Mouse (Mus musculus): ENCODE measurements around the gene Spg7.
"Not testable (repeated sequence)": the region's sequence is repeated elsewhere in the genome, so short reads cannot be mapped to it uniquely, and the experiment has no call there.

Spg7 gene

GRCm38 (mm10) chr8:123097786-123098584 is 35.2 kb downstream of the Spg7 start:
- DNase-seq (ENCODE audit: low read depth, low spot score) = peak; percentile 75

DNA sequence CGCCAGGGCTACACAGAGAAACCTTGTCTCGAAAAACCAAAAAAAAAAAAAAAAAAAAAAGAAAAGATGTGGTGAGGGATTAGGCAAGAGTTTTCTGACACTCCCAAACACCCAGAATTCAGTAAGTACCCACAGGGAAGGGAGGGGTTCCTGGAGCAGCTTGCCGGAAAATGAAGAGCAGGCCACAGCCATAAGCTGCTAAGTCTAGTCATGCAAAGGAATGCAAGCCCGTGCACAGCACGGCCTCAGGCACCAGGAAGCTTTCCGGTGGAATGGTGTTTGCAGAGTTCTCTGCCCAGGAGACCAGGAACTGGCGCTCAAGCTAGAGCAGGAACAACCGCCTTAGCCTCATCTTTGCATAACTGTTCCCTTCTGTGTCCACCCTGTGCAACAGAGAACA is 37.5 kb downstream of the Spg7 start:
- DNase-seq (ENCODE audit: low read depth, low spot score) = no peak

GRCm38 (mm10) chr8:123101244-123101643 is 38.5 kb downstream of the Spg7 start:
- DNase-seq (ENCODE audit: low read depth, low spot score) = no peak

DNA sequence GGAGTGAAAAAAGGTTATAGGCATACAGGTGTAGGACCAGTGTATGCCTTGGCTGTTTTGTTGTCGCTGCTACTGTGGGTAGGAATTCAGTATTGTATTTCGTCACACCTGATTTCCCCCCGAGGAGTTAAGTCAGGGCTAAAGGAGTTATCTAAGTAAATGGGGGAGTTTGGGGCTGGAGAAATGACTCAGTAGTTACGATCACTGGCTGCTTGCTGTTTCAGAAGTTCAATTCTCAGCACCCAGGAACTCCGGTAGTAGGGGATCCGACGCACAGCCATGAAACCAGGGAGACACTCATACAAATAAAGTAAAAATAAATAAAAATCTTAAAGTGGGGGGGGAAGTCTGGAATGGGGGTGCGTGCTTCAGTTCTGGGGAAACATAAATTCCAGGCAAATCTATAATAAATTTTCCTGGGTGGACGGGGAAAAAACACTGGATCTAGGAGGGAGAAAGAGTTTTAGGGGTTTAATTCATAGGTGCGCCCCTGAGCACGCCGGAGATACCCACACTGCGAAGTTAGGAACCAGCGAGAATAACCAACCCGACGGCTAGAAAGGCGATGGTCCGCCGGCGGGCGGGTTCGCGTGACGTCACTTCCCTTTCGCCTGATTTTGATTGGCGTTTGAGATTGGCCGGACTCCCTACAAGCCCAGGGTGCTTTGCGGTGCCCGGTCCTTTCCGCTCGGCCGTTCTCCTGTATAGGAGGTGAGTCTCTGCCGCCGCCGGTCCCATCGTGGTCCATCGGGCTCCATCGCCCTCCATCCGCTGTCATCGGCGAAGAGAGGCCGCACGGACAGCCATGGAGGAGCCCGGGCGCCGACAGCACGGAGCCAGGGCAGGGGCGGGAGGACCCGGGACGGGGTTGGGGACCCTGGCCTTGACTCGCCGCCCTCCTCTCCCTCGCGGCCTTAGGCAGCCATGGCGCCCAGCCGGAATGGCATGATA is 39.3 kb downstream of the Spg7 start, which contains the start of gene Rpl13:
Rpl13 (plus strand) TSS at position 616 of the 951 bp plus-strand sequence.
- DNase-seq (ENCODE audit: low read depth, low spot score) = peak; percentile 98

DNA sequence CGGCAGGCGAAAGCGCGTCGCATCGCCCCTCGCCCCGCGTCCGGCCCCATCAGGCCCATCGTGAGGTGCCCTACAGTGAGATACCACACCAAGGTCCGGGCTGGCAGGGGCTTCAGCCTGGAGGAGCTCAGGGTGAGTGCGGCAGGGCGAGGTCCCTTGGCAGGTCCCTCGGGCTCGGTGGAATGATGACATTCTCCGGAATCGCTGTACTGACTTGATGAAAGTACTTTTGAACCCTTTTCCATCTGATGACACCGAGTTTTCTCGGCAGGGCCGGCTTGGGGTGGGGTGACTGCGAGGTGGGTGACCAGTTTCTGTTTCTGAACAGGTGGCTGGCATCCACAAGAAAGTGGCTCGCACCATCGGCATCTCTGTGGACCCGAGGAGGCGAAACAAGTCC is 40.1 kb downstream of the Spg7 start:
- not testable (repeated sequence) for DNase-seq (ENCODE audit: low read depth, low spot score)

DNA sequence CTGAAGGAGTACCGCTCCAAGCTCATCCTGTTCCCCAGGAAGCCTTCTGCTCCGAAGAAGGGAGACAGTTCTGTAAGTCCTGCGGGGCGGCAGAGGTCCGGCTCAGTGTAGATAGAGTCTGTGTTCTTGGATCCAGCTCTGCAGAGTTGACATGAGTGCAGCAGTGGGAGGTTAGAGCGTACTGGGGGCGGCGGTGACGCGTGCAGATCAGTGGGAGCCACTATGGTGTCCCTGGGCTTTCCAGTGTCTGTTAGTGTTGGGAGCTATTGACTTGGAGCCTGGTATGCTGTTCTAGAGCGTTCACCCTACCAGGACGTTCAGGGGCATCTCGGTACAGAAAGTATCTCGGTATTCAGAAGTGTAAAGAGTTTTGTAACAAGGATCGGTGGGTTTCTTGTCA is 40.5 kb downstream of the Spg7 start:
- DNase-seq (ENCODE audit: low read depth, low spot score) = no peak

DNA sequence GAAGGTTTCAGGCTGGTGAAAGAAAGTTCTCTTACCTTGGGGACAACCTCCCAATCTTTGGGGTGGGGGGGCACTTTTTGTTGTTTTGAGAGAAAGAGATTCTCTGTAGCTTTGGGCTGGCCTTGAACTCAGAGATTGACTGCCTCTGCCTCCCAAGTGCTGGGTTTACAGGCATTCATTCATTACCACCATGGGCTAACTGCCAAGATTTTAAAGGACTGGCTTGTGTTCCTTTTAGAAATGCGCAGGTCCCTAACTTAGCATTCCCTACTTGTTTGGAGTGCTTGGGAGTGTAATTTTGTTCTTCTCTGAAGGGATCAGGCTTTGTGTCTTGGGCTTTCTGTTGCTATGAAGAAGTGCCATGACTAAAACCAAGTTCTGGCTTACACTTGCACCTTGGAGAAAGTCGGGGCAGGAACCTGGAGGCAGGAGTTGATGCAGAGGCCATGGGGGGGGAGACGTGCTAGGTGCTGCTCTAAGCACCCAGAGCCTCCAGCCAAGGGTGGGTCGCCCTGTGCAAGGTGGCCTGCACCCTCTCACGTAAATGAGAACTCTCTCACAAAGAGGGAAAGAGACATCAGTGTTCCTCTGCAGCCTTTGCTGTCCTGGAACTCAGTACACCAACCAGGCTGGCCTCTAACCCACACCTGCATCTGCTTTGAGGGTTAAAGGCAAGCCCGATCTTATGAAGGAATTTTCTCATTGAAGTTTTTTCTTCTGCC is 41.5 kb downstream of the Spg7 start:
- no peak for DNase-seq (ENCODE audit: low read depth, low spot score)

GRCm38 (mm10) chr8:123105553-123106326 is 43.0 kb downstream of the Spg7 start:
- peak; percentile 60 for DNase-seq (ENCODE audit: low read depth, low spot score)

DNA sequence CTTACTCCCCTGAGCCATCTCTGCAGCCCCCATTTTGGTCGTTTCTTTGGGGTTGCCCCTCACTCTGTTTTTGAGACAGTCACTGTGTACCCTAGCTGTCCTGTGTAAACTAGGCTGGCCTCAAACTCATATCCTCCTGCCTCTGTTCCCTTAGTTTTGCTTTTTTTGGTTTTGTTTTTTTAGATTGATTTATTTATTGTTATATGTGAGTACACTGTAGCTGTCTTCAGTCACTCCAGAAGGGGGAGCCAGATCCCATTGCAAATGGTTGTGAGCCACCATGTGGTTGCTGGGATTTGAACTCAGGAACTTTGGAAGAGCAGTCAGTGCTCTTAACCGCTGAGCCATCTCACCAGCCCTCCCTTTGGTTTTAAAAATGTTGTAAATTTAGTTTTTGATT is 43.8 kb downstream of the Spg7 start:
- DNase-seq (ENCODE audit: low read depth, low spot score) = peak; percentile 33

GRCm38 (mm10) chr8:123108010-123108409 is 45.3 kb downstream of the Spg7 start:
- DNase-seq (ENCODE audit: low read depth, low spot score) = no peak

DNA sequence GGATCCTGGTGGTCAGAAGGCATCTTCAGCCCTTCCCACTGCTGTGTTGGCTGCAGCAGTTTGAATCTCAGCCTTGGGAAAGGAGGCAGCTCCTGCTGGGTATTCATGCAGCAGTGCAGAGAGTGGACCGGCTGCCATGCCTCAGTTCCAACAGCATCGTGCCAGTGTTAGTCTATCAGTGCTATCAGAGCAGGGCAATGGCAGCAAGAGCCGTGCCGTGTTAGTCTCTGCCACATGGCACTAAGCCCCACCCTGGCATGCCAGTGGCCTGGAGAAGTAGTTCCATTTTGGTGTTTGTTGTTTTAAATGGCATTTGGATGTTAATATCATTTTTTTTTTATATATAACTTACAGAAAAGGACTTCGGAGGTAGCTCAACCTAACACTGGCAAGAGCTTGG is 46.2 kb downstream of the Spg7 start:
- no peak for DNase-seq (ENCODE audit: low read depth, low spot score)

- DNase-seq (ENCODE audit: low read depth, low spot score) = peak; percentile 62
Observed at GRCm38 (mm10) chr8:123110649-123111048, 47.9 kb downstream of the Spg7 start.

DNA sequence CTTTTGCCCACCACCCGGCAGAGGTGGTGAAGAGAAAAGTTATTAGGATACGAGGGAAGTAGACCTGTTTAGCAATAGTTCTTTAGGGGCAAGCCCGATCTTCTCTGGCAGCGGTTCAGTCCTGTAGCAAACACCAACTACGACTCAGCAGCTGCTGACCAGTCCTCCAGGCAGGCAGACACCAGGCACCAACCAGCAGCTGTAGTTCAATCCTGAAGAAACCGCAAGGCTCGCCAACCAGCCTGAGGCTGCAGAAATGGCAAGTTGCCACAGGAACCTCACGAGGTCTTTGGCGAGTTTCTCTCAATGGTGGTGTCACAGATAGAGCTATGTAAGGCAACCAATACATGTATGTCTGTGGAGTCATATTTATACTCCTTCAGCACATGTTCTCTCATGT is 50.1 kb downstream of the Spg7 start:
- DNase-seq (ENCODE audit: low read depth, low spot score) = no peak

DNA sequence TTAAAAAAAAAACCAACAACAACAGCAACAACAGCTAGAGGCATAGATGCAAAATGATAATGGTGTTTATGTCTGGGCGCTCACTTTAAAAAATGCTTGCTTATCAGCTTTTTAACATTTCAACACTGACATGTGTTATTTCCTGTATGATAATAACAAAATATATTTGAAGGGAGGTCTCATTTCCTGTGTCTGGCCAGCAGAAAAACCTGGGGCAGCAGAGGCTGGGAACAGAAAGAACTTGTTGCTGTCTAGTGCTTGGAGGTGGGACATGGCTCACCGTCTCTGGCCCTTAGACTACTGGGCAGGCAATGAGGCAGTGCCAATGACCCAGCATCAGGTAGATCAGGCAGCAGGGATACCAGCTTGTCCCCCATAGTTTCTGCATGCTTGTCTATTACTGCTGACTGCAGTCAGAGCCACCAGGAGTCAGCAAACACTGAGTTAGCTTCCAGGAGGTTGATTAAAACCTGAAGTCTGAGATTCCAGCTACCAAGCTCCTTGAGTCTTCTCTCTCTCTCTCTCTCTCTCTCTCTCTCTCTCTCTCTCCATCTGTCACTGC is 51.2 kb downstream of the Spg7 start:
- no peak for DNase-seq (ENCODE audit: low read depth, low spot score)

DNA sequence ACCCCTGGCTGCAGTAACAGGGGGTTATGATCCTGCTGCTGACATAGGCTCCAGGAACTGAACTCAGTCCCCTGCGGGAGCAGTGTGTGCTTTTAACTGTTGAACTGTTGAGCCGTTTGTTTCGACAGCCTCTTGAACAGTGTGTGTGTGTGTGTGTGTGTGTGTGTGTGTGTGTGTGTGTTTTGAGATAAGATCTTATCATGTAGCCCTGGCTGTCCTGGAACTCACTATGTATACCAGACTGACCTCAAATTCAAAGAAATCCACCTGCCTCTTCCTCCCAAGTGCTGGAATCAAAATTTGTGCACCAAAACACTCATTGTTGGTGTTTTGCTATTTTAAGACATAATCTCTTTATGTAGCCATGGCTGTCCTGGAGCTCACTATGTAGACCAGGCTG is 51.9 kb downstream of the Spg7 start:
- DNase-seq (ENCODE audit: low read depth, low spot score) = no peak

DNA sequence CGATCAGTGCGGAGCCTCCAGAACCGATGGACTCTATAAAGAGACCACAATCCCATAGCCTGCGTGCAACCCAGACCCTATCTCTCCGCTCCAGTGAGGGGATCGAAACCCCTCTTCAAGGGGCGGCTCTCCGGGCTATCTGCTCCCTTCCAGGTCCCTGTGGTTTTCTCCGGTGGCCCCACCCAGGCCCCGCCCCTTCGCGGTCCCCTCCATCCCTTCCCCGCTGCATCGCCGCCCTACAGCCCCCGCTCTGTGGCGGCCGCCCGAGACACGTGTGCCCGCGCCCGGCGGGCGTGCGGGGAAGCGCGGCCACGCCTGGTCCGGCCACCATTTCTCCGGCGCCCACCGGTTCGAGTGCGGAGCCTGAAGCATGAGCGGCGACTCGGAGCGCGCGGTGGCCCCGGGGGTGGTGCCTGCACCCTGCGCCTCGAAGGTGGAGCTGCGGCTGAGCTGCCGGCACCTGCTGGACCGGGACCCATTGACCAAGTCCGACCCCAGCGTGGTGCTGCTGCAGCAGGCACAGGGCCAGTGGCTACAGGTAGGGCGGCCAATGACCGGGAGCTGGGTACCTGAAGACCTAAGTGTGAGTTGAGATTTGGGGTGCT is 54.5 kb downstream of the Spg7 start, which contains the start of gene Cpne7:
Cpne7 (plus strand) TSS at position 248 of the 605 bp plus-strand sequence.
- DNase-seq (ENCODE audit: low read depth, low spot score) = no peak

- no peak for DNase-seq (ENCODE audit: low read depth, low spot score)
Observed at GRCm38 (mm10) chr8:123117744-123118143, 55.0 kb downstream of the Spg7 start.

- DNase-seq (ENCODE audit: low read depth, low spot score) = peak; percentile 68
Observed at GRCm38 (mm10) chr8:123122059-123122458, 59.3 kb downstream of the Spg7 start.

DNA sequence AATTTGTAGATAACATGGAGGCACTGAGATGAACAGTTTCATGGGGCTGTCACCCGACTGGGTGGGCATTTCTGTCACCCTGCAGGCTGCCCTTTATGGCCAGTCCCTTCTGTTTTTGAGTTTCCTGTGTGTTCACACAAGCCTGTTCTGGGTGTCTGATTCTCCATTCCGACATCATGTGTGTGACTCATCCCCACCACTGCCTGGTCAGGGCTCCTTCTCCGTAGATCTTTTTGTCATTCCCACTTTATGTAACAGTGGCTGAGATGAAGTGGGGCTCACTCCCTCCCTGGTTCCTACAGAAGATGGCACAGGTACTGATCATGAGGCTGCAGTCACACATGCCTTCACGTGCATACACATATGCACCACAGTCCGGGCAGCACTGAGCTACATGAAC is 59.9 kb downstream of the Spg7 start:
- peak; percentile 66 for DNase-seq (ENCODE audit: low read depth, low spot score)

DNA sequence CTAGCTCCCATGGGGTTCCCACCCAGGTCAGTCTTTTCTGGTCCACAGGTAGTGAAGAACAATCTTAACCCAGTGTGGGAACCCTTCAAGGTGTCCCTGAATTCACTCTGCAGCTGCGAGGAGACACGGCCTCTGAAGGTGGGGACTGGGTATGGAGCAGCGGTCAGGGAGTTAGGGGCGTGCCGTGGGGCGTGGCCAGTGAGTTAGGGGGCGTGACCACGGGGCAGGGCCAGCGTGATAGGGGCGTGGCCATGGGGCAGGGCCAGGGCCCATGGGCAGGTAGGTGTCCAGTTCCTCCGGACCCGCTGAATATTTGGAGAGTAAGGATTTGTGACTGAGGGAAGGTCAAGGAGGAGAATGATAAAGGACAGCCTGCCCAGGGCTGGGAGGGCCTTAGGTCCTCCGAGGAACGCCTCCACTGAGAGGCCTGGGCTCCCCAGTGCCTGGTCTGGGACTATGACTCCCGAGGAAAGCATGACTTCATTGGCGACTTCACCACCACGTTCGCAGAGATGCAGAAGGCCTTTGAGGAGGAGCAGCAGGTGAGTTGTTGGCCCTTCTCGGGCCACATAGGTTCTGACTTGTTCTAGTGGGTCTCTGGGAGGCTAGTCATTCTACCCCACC is 63.6 kb downstream of the Spg7 start:
- no peak for DNase-seq (ENCODE audit: low read depth, low spot score)

All from brain, adult 2 months (tissue).